Mouse (Mus musculus) kidney, adult 18-20 months (tissue): Measurements from ENCODE around the gene Npffr2.
"Not testable (repeated sequence)": the region's sequence is repeated elsewhere in the genome, so short reads cannot be mapped to it uniquely, and the experiment has no call there.

Source experiments
- DNase-seq: peaks from one replicate; pipeline ENCODE4 v3.0.0; 2021

Npffr2 gene

DNA sequence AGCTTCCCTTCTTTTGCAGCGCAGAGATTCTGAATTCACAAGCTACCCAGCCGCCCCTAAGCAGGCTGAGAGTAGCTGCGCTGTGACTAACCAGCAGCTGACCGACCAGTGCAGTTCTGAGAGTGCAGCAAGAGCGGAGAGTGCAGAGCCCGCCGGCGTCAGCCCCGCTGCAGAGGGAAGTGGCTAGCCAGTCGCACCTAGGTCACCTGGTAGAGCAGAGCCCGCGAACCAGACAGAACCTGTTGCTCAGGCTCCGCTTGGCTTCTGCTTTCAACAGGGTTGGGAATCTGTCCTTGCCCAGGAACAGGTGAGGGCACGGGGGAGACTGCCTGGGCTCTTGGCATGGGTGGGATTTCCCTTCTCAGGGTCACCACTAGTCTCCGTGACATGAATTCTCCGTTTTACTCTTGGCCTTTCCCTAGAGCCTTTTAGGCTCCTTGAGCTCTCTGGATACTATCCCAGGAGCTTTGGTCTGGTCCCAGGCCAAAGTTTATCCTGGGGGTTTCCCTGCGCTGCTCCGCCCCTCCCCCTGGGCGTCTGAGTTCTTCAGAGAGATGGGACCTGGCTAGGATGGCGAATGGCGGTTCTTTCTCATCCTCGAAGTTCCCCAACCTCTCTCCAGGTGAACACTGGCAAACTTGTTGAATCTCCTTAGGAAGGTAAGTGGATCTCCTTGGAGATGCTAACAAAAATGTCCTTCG, at the start of gene Npffr2:
TSS of gene Npffr2 (plus strand) at position 552 of the 701 bp plus-strand sequence.
- peak; percentile 27 for DNase-seq

DNA sequence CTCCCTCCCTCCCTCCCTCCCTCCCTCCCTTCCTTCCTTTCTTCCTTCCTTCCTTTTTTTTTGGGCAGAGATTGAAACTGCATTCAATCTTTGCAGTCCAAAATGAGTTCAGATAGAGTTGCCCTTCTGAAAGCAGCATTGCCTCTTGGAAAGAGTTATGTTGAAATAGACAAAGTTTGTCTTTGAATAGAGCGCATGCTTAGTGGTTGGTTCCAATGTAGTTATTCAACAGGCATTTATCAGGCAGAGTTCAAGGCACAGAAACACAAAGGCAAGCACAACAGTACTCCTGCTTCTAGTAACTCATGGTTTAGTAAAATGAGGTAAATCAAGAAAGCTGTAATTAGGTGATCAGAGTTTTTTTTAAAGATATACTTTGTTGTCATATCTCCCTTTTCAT, 34.7 kb upstream of the Npffr2 start:
- DNase-seq, result no peak

- peak; percentile 52 for DNase-seq
Measured at GRCm38 (mm10) chr5:89500182-89500581, 27.0 kb upstream of the Npffr2 start.

- DNase-seq, result no peak
Measured at GRCm38 (mm10) chr5:89518641-89519040, 8.6 kb upstream of the Npffr2 start.

- no peak for DNase-seq
Measured at GRCm38 (mm10) chr5:89526181-89526778, 949 bp upstream of the Npffr2 start.

DNA sequence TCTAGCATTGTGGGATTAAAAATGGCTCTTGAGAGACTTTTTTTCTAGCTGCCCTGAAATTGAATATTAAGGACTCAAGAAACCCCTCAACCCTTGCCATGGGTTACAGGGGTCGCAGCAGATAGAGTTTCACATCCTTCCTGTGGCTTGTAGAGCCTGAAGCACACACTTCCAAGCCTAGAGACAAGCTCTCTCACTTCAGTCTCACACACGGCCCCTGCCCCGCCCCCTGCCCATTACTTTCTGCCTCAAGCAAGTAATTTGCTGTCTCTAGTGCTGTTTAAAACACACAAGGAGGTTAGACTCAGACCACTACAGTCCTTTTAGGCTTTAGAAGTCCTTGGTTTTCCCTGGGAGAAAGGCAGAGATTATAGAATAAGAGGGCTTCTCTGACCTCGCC, 1.7 kb downstream of the Npffr2 start:
- DNase-seq, result no peak

DNA sequence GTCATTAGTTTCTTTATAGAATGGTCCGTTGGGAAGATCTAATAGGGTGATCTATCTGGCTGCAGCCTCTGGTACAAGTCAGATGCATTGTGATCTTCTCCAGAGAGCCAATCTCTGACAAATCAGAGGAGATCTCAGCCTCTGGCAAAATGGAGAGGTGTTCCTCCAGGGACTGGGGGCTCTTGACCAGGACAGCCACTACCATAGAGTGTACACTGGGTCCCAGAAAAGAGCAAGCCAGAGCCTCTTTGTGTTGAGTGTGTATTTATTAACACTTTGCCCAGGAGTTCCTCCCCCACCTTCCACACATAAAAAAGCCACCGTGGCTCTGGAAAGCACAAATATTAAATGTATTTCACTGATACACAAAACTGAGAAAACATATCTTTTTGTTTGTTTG, 2.2 kb downstream of the Npffr2 start:
- no peak for DNase-seq

- DNase-seq, result no peak
Measured at GRCm38 (mm10) chr5:89536018-89536417, 8.8 kb downstream of the Npffr2 start.

DNA sequence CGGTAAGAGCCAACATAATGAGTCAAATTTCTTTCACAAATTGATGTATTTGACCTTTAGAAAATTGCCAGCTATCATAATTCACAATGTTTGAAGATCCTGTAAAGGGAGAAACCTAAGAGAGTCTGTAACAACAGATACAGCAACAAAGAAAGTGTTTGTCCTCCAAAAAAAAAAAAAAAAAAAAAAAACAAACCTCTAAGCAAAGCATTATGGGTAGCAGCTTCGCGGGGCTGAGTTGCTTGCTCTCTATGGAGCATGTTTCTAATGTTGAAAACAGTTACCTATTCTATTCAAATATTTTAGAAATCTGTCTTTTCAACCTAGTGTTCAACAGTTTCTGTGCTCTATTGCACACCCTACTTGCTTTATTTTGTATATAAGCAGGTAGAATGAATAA, 15.2 kb downstream of the Npffr2 start:
- DNase-seq, result no peak

- DNase-seq, result peak; percentile 67
Measured at GRCm38 (mm10) chr5:89543476-89543875, 16.2 kb downstream of the Npffr2 start.

DNA sequence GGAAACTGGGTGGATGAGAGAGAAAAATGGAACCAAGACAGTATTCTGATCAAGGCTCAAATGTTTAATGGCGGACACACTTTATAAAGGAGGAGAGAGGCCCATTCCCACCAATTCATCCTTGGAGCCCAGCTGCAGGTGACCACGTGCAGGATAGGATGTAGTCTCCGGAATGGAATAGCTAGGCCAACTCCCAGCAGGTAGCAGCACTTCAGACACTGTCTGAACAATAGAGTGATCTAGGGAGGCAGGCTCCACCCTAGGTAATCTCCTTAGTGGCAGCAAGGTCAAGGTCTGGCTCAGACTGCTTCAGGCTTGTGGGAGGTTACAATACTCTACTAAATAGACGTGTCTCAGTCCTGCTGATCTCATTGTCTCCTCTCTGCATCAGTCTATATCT, 31.9 kb downstream of the Npffr2 start:
- DNase-seq, result not testable (repeated sequence)

- DNase-seq, result no peak
Measured at GRCm38 (mm10) chr5:89561381-89561780, 34.2 kb downstream of the Npffr2 start.

DNA sequence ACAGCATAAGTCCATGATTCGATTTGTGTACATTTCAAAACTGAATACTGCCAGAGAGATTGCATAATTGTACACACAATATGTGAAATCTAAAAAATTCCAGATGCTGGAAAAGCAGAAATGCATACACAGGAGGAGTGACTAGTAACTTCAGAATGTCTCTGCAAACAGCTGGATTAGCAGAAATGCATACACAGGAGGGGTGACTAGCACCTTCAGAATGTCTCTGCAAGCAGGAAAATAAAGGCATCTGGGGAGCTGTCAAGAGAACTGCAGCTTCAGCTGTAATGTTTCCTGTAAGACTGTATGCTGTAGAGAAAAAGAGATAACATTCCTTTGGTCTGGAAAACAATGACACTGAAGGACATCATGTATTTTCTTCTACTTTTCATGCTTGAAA, 51.4 kb downstream of the Npffr2 start:
- DNase-seq, result no peak

DNA sequence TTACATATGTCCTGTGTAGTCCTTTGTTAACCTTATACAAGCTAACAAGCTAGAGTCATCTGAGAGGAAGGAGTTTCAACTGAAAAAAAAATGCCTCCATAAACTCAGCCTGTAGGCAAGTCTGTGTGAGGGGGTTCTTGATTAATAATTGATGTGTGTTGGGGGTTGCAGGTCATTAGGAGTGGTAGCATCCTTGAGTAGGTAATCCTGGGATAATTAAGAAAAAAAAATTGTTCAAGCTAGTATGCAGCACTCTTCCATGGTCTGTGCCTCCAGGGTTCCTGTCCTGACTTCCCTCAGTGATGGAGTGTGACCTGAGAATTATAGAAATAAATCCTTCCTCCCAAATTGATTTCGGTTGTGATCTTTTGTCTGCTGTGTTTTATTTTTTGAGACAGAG, 52.0 kb downstream of the Npffr2 start:
- no peak for DNase-seq

DNA sequence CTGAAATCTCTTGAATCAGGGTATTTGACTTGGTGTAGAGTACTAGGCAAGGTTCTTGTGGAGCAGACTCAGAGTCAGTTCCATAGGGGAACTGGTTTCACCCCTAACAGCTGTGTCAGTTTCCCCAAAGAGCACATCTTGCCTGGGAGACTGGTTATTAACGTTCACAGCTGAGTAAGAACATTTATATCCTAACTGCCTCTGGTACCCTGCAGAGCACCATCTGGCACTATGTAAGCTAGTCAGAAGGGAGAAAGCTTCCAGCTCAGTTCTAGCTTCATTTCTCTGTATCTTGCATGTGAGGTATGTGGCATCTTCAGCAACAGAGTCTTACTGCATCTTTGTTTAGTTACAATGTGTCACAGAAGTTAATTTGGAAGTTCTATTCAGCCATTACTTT, 53.9 kb downstream of the Npffr2 start:
- no peak for DNase-seq

DNA sequence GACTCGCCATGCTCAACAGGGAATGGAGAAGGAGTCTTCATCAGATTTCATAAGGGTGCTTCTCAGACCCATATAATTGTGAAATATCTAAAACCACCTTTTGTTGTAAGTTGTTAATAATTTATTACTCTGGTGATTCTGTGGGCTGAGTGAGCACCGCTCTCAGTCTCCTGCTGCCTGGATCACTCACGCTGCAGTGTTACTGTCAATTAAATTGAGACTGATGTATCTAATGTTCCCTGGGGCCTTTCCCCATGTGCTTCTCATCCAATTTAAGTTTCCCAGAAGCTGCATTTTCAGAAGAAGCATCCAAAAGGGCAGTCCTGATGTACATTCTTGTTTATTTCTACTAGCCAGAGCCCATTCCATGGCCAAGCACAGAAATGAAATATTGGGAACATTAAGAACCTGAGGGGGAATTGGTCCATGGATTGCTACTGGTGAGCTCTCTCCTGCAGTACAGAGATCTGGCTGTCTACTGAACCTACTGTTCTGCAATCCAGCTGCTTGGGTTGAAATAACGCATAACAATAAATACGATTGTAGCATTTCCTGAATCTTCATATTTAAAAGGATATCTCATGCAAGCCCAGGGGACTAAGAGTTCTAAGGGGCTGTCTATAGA, 54.6 kb downstream of the Npffr2 start:
- DNase-seq, result no peak

DNA sequence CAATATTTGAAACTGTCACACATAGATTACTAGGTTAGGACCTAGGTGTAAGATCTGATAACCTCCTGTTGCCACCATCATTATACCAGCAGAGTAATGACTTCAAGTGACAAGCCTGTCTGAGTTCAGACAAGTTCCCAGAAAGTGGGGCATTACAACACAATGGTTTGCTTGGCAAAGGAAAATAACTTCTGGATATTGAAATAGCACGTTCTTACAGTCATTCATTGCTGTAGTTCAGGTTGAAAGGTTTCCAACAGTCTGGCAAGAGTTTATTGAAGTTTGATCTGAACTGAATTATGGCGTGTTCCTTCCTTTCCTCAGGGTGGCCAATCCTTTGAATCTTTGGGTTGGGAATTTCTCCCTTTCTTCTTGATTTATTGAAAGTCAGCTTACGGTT, 57.8 kb downstream of the Npffr2 start:
- DNase-seq, result no peak

- DNase-seq, result no peak
Measured at GRCm38 (mm10) chr5:89592301-89592700, 65.1 kb downstream of the Npffr2 start.

DNA sequence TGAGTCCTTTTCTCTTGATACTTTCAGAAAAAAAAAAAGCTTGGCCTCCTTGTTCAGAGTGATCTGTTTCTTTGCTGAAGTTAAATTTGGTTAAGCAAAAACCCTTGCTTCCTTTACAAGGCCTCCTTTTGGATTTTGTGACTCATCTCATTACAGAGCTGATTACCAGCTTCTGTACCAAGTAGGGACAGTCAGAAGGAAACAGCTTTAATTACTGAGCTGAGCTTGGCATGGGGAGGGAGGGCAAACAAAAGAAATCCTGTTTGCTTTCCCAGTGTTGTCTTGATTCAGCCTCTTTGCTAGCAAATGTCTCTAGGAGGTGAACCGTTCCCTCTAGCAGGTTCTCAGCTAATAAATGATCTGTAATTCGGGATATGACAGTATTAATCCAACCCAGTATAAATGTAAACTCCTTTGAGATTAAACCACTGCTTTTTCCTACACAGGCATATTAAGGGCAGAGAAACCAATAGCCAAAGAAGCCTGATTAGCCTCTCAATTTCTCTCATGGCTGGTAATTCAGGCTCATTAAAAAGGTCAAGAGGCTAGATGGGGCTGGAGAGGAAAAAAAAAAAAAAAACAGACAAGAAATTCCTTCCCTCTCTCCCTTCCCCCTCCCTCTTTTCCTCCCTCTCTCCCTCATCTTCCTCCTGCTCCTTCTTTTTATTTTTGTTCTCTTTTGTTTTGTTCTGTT, 84.2 kb downstream of the Npffr2 start:
- no peak for DNase-seq

DNA sequence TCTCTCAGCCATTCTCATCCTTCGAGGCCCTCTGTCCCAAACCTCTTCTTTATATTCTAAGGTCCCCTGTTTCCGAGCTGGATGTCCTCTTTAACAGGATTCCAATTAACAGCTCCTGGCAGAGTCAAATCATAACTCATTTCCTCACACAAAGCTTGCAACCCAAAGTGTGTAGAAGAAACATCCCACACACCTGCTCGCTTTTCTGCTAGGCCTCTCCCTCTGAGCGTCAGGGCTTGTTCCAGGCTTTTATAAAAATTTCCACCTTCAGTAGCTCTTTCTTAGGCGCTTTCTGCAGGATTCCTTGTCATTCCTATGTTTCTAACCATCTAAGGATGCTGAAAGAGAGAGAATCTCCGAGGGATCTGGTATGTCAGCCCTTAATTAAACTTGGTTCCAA, 85.0 kb downstream of the Npffr2 start:
- no peak for DNase-seq

GRCm38 (mm10) chr5:89631599-89631998, 104.4 kb downstream of the Npffr2 start:
- no peak for DNase-seq
